Mouse (Mus musculus) liver, postnatal 0 days (tissue): ENCODE data around the gene Rplp2.
A peak's percentile ranks its signal among the peaks of the same experiment; 100 is the strongest.

Experiments
- CTCF ChIP-seq: sonication (generic); IDR thresholded peaks from 2 replicates; pipeline ENCODE4 v1.5.1; 2016; ENCODE audit warnings: antibody characterized with exemption, low read depth
- EP300 ChIP-seq: IDR thresholded peaks from 2 replicates; pipeline ENCODE4 v1.6.1; 2016; ENCODE audit warnings: antibody characterized with exemption, low read depth, mild to moderate bottlenecking

GRCm38 (mm10) chr7:141476981-141477370 is 29.8 kb downstream of the Rplp2 start:
- peak; percentile 44 for TF ChIP-seq CTCF
- no peak for TF ChIP-seq EP300
